Mouse (Mus musculus): ENCODE measurements around the gene Isca1.

GRCm38 (mm10) chr13:59794786-59795185 lies 25.2 kb upstream of the Isca1 start:
- no peak for TF ChIP-seq CTCF (IDR thresholded peaks at IDR 0.05; ENCODE audit: low read depth)
- no peak for TF ChIP-seq EP300 (IDR thresholded peaks at IDR 0.05; ENCODE audit: low read depth)

Measured in liver, embryonic 14.5 days (tissue).